Mouse (Mus musculus) limb, embryonic 11.5 days (tissue): ENCODE results near the gene Tmem210. TPM values are rescaled to one million over a fixed set of nuclear protein-coding genes. Genes with fewer than 3 reads are reported as not detected.
A peak's percentile ranks its signal among the peaks of the same experiment; 100 is the strongest.

ENCODE experiments used
- ATAC-seq: fragments of 200-750 bp; cut with Nextera tagmentation; 2 replicates; pipeline ENCODE4 v1.8.0; 2017; ENCODE audit warnings: low read depth; ENCODE audit not compliant: insufficient number of reproducible peaks, low FRiP score, low TSS enrichment
- DNase-seq: peaks from one replicate; pipeline ENCODE4 v3.0.0-alpha.2; 2015; ENCODE audit warnings: low spot score
- H3K27ac ChIP-seq: fragments of 300-500 bp; sonication (generic); replicated peaks from 2 replicates; pipeline ENCODE4 v1.5.1; 2014; ENCODE audit warnings: low read depth, mild to moderate bottlenecking, low read length
- H3K27me3 ChIP-seq: fragments of 300-500 bp; sonication (generic); 2 replicates; pipeline ENCODE4 v1.6.1; 2014; ENCODE audit warnings: mild to moderate bottlenecking, low read length, mixed read lengths; ENCODE audit not compliant: control insufficient read depth, insufficient read depth
- H3K36me3 ChIP-seq: fragments of 300-500 bp; sonication (generic); 2 replicates; pipeline ENCODE4 v1.6.1; 2014; ENCODE audit warnings: mild to moderate bottlenecking, low read length, moderate library complexity, mixed read lengths; ENCODE audit not compliant: control insufficient read depth, insufficient read depth
- H3K4me1 ChIP-seq: fragments of 300-500 bp; sonication (generic); 2 replicates; pipeline ENCODE4 v1.6.1; 2014; ENCODE audit warnings: low read length, mixed read lengths; ENCODE audit not compliant: control insufficient read depth, insufficient read depth
- H3K4me2 ChIP-seq: fragments of 300-500 bp; sonication (generic); 2 replicates; pipeline ENCODE4 v1.6.1; 2014; ENCODE audit warnings: low read depth, mild to moderate bottlenecking, moderate library complexity; ENCODE audit not compliant: severe bottlenecking
- H3K4me3 ChIP-seq: fragments of 300-500 bp; sonication (generic); 2 replicates; pipeline ENCODE4 v1.5.1; 2014; ENCODE audit warnings: low read depth, low read length
- H3K9ac ChIP-seq: fragments of 300-500 bp; sonication (generic); 2 replicates; pipeline ENCODE4 v1.6.1; 2014; ENCODE audit warnings: mild to moderate bottlenecking, low read length
- H3K9me3 ChIP-seq: fragments of 300-500 bp; sonication (generic); 2 replicates; pipeline ENCODE4 v1.6.1; 2016; ENCODE audit warnings: low read length; ENCODE audit not compliant: control insufficient read depth
- WGBS: fragments of 180-500 bp; shearing (Covaris S2); extraction: QIAGEN DNeasy Blood & Tissue Kit; methylation state at CpG from one replicate; pipeline ENCODE4 v1.1.7; 2014; 5-methylcytosine and 5-hydroxymethylcytosine counted together
- polyA plus RNA-seq: library from polyadenylated mRNA; unstranded; fragments of >200 nt; fragmentation: Nextera tagmentation; extraction: Ambion mirVana; gene quantifications from 2 replicates; pipeline ENCODE4 v1.2.1, GENCODE M21; 2014

The Tmem210 gene
- polyA plus RNA-seq, 1 experiment from 2014 or later = not detected

DNA sequence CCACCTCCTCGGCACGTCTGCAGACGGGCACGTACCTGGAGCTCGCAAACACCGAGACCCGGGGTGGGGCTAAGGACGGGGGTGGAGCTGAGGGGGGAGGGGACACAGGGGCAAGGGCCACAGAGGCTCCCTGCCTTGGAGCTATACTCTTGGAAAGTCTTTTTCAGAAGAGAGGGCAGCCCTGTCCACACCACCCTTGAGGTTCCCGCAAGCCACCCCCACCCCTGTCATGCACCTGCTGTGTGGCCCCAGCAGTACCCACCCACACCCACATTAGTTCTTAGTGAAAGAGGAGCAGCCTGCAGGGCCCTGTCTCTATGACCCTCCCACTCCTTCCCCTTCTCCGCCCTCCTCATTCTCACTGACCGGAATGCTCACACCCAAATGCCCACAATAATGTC lies 23.5 kb downstream of the Tmem210 start:
- ATAC-seq (no peak), DNase-seq (no peak)
- Histone ChIP-seq H3K9me3 (no peaks in the 10 kb centered on the region), H3K36me3 (no peaks in the 10 kb centered on the region), H3K9ac (no peak overlapping the region), H3K27ac (no peak overlapping the region), H3K4me1 (no peaks in the 10 kb centered on the region), H3K27me3 (peaks cover 34% of the 10 kb centered on the region), H3K4me2 (no peak overlapping the region), H3K4me3 (no peak overlapping the region)
- WGBS = 3% methylated on average over 11 of the region's 11 CpGs

DNA sequence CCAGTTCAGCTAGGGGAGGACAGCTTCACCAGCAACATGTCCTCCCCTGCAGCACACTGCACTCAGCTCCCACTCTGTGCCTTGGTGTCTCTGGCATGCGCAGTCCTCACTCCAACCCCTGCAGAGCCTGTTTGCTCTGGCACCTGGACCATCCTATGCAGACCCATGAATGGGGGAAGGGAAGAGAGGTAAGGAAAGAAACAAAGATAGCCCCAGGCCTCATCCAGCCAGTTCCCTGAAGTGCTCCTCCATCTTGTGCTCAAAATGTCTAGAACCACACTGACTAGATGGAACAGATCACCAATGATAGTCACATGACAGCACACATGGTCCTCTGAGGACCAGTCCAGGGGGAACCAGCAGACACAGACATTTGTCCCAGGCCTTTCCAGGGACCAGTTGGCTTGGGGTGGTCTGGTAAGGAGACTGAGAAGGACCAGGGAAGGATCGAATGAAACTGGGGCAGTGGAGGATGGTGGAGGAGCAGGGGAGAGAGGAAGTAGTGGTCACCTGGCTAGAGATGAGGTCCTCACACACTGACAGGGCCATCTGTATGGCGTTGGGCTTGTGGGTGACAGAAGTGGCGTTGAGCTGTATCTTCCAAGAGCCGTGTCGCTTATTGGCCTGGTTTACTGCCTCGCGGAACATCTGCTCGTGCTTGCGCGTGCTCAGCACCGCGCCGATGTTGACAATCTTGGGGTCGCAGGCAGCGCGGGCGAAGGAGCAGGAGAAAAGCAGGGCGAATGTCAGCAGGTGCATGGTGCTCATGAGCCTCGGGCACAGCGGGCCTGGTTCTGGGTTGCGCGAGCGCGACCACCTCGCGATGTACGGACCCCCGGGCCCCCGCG lies 30.4 kb downstream of the Tmem210 start:
- Histone ChIP-seq H3K4me3 (peak overlapping the region; percentile 24), H3K4me2 (peak overlapping the region; percentile 47), H3K36me3 (no peaks in the 10 kb centered on the region), H3K27ac (no peak overlapping the region), H3K9ac (no peak overlapping the region), H3K4me1 (peaks cover 7% of the 10 kb centered on the region), H3K9me3 (no peaks in the 10 kb centered on the region), H3K27me3 (peaks cover 36% of the 10 kb centered on the region)
- ATAC-seq (peak; percentile 47; the same call in 1 of the 2 replicates), DNase-seq (no peak)
- WGBS = 7% methylated on average over 31 of the region's 31 CpGs

DNA sequence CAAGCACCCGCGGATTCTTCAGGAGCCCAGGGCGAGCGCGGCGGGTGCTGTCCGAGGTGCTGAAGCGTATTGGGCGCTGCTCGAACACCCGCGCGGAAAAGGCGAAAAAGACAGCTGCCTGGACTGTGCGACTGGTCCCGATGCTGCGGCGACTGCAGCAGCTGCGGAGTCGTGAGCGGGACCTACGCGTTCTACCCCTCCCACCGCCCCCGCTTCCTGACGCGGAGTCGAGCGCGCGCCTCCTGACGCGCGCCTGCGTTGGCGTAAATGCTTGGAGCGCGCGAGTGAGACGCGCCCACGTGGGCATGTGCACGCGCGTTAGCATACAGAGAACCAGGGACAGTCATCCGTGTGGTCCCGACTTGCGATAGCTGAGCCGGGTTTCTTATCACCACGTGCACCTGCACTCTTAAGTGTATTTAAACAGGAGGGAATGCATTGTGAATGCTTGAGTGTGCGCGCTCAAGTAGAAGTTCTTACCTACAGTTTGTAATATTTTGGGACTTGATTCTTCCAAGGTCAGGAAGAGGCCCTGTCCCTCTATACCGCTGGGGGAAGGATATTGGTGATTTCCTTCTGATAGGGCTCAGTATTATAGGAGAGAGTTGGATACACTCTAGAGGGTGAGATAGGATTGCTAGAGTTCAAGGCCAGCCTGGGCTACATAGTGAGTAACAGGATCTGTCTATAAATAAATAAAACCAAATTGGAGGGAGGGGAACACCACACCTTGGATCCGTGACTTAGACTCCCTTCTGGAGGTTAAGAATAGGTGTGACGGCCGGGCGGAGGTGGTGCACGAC lies 31.2 kb downstream of the Tmem210 start, which contains the start of gene Grin1:
TSS of gene Grin1 (minus strand) at position 217 of the 803 bp plus-strand sequence.
- peak; percentile 68; the same call in 1 of the 2 replicates for ATAC-seq

DNA sequence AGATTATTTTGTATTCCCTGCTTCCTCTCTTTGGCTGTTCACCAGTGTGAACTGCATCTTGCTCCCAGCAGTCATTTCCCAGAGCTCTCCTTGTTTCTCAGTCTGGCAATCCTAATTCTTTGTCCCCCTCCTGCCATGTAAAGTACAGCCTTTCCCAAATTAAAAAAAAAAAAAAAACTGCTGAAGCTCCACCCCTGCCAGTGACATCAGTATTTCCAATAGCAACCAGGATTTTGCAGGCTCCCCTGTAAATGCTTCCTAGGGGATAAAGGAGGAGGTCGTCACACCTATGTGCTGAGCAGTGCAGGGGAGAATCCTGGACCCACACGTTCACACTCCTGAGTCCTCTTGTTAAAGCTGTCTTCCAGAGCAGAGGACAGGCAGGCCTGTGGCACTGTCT lies 32.1 kb downstream of the Tmem210 start:
- H3K4me3 ChIP-seq = no peak overlapping the region
- WGBS = 40% methylated on average over 2 of the region's 2 CpGs
- peaks cover 33% of the 10 kb centered on the region for H3K27me3 ChIP-seq
- H3K4me2 ChIP-seq = no peak overlapping the region
- H3K9ac ChIP-seq = no peak overlapping the region
- no peak overlapping the region for H3K27ac ChIP-seq
- DNase-seq (no peak), ATAC-seq (no peak)
- no peaks in the 10 kb centered on the region for H3K36me3 ChIP-seq
- peaks cover 7% of the 10 kb centered on the region for H3K4me1 ChIP-seq
- no peaks in the 10 kb centered on the region for H3K9me3 ChIP-seq

More for the DNA sequence above, 31.2 kb downstream of the Tmem210 start, which contains the start of gene Grin1:
- WGBS = 9% methylated on average over 58 of the region's 58 CpGs
- Histone ChIP-seq H3K4me3 (peak within 1 kb of the TSS; percentile 24), H3K27ac (no peak within 1 kb of the TSS), H3K36me3 (no peaks in the 10 kb centered on the region), H3K9me3 (no peaks in the 10 kb centered on the region), H3K4me1 (peaks cover 7% of the 10 kb centered on the region), H3K27me3 (peaks cover 33% of the 10 kb centered on the region), H3K9ac (no peak within 1 kb of the TSS), H3K4me2 (peak within 1 kb of the TSS; percentile 47)
- DNase-seq = peak; percentile 87

DNA sequence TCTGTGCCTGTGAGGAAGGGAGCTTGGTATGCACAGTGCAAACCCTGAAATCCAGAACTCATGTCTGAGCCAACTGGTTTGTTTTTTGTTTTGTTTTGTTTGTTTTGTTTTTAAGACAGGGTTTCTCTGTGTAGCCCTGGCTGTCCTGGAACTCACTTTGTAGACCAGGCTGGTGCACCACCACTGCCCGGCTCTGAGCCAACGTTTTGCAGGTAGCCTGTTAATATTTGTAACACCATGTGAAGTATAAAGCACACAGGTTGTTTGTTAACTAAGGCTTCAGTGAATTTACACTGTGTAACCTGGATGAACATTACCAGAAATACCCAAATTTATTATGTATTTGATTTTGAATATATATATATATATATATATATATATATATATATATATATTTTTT lies 38.1 kb downstream of the Tmem210 start:
- no peak overlapping the region for H3K27ac ChIP-seq
- ATAC-seq (no peak), DNase-seq (no peak)
- H3K27me3 ChIP-seq = no peaks in the 10 kb centered on the region
- no peaks in the 10 kb centered on the region for H3K9me3 ChIP-seq
- H3K36me3 ChIP-seq = no peaks in the 10 kb centered on the region
- no peak overlapping the region for H3K4me3 ChIP-seq
- no peaks in the 10 kb centered on the region for H3K4me1 ChIP-seq
- no peak overlapping the region for H3K9ac ChIP-seq
- H3K4me2 ChIP-seq = no peak overlapping the region
- 74% methylated on average over 2 of the region's 2 CpGs for WGBS

DNA sequence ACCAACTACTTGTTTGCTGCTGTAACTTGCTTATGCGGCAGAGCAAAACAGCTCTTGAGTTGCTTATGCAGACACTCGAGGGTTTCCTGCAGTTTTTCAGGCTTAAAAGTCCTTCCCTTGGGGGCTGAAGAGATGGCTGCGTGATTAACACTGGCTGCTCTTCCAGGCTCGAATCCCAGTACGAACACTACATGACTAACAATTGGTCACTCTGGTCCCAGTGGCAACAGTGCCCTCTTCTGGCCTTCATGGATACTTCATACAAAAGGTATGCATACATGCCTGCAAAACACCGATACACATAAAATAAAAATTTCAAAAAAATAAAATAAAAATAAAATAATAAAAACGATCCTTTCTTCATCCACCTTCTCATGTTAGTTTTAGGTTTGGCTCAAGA lies 40.5 kb downstream of the Tmem210 start:
- no peaks in the 10 kb centered on the region for H3K36me3 ChIP-seq
- DNase-seq (peak; percentile 28), ATAC-seq (no peak)
- H3K27ac ChIP-seq = no peak overlapping the region
- no peak overlapping the region for H3K9ac ChIP-seq
- 39% methylated on average over 7 of the region's 7 CpGs for WGBS
- H3K27me3 ChIP-seq = no peaks in the 10 kb centered on the region
- no peak overlapping the region for H3K4me3 ChIP-seq
- H3K4me2 ChIP-seq = no peak overlapping the region
- H3K9me3 ChIP-seq = no peaks in the 10 kb centered on the region
- H3K4me1 ChIP-seq = peaks cover 5% of the 10 kb centered on the region

DNA sequence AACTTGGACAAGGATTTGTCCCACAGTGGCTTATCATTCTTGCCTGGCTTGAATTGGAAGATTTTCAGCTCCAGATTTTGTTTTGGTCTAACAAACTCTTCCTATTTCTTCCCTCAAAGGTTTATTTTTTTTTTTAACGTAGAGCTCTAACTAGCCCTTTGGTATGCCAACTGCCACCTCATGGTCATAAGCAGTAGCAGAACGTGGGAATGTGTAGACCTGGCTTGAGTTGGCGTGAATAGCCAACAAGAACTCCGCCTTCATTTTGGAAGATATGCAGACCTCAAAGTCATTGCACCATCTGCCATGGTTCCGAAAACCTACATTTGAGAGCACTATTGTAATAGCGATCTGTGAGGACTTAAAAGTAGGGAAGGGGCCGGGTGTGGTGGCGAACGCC lies 43.5 kb downstream of the Tmem210 start:
- no peaks in the 10 kb centered on the region for H3K27me3 ChIP-seq
- no peaks in the 10 kb centered on the region for H3K9me3 ChIP-seq
- WGBS = 64% methylated on average over 9 of the region's 9 CpGs
- H3K4me2 ChIP-seq = peak overlapping the region; percentile 64
- H3K4me3 ChIP-seq = peak overlapping the region; percentile 95
- H3K27ac ChIP-seq = no peak overlapping the region
- H3K9ac ChIP-seq = peak overlapping the region; percentile 92; the same call in 1 of the 2 replicates
- H3K36me3 ChIP-seq = peaks cover 18% of the 10 kb centered on the region
- ATAC-seq (no peak), DNase-seq (no peak)
- H3K4me1 ChIP-seq = peaks cover 7% of the 10 kb centered on the region
